In the genomic region with DNA sequence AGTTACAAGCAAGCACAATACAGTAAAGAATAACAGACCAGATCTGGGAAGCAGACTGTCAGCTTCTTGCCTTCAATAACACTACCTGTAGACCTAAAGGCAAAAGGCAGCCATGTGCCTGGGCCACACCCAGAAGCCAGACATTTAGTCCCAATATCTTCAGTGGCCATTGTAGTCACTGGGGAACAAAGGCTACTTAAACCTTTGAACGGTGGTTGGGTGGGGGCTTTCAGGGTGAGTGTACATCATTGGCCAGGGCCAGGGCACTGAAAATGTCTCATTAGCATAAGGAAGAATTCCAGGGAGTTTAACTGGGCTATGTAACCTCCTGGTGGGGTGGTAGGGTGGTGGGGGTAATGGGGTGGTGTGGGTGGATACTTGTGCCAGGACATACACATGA, we compare ENCODE assay signal across 27 mouse cellular contexts. TPM values are rescaled to one million over a fixed set of nuclear protein-coding genes. Genes with fewer than 3 reads are reported as not detected.
DNase-seq lines count a peak whose midpoint lies in the region; TF ChIP-seq lines count a peak whose summit lies in the region.
"Had no signal": no experiment of that assay in that cellular context is flagged by ENCODE, and none has a peak within 500 bp of the region (broad histone marks: within the 10 kb centered on the region; RNA-seq: fewer than 3 reads in every experiment).

No protein-coding gene starts in this region.

- H3K27ac ChIP-seq in ES-E14 (ENCODE audit: insufficient read depth, low read depth, low read length, poor library complexity, severe bottlenecking): 0 out of 2 replicates have a peak overlapping the region, but pooled peaks have one; percentile 8
- H3K27ac ChIP-seq in midbrain, embryonic 10.5 days (replicated peaks): no peak overlapping the region
- H3K27ac ChIP-seq: embryonic facial prominence, embryonic 13.5 days; embryonic facial prominence, embryonic 15.5 days; forebrain, embryonic 10.5 days; forebrain, embryonic 12.5 days; forebrain, embryonic 15.5 days had no signal

- H3K4me3 ChIP-seq in ES-E14 (ENCODE audit: insufficient read depth in 1 of 2, low read depth in 1 of 2, low read length in 2 of 2, poor library complexity in 1 of 2, severe bottlenecking in 1 of 2): no peak overlapping the region
- no peak overlapping the region for H3K4me3 ChIP-seq in midbrain, embryonic 10.5 days
- H3K4me3 ChIP-seq: embryonic facial prominence, embryonic 13.5 days; embryonic facial prominence, embryonic 15.5 days; erythroblast, embryonic 14.5 days; forebrain, embryonic 10.5 days; forebrain, embryonic 12.5 days; forebrain, embryonic 15.5 days had no signal

- 90% methylated on average over 1 of the region's 1 CpGs for WGBS in midbrain, embryonic 10.5 days

- DNase-seq in ES-CJ7 (ENCODE audit: low read depth, low spot score) (peak; percentile 50), ES-E14 (ENCODE audit: low read depth, low spot score) (peak; percentile 28), ZHBTc4 (ENCODE audit: low read depth, low spot score) (peak; percentile 50)
- DNase-seq in midbrain, embryonic 10.5 days (ENCODE audit: low spot score): no peak
- no peak for DNase-seq in testis, postnatal 10 days (ENCODE audit: low spot score)
- DNase-seq: adrenal gland, adult 2 months; adrenal gland, postnatal 10 days; adrenal gland, postnatal 25 days; cerebellum, adult 11 months; cerebellum, adult 18-20 months; cerebellum, adult 8-10 months; cerebellum, adult 9-11 months; cerebellum, postnatal 14 days; cerebellum, postnatal 36 days; embryo, embryonic 11 days; forebrain, postnatal 0 days had no signal

- peaks cover 0 to 5% of the 10 kb centered on the region in 2 experiments; a peak in 2 of 4 replicates for H3K4me1 ChIP-seq in ES-E14 (ENCODE audit: control insufficient read depth in 2 of 2, insufficient read depth in 2 of 2, low read length in 2 of 2, poor library complexity in 1 of 2)
- H3K4me1 ChIP-seq in midbrain, embryonic 10.5 days: no peaks in the 10 kb centered on the region
- H3K4me1 ChIP-seq: embryonic facial prominence, embryonic 13.5 days; embryonic facial prominence, embryonic 15.5 days; forebrain, embryonic 10.5 days; forebrain, embryonic 12.5 days; forebrain, embryonic 15.5 days had no signal

- in situ Hi-C loops in ES-E14 (cut with MboI; ENCODE audit: low sequenced_read_pairs in 2 of 2, unreplicated experiment in 2 of 2): no loop called here

- peaks cover under 1% of the 10 kb centered on the region; the same call in 1 of the 2 replicates for H3K36me3 ChIP-seq in ES-E14 (ENCODE audit: control insufficient read depth, insufficient read depth, low read length, poor library complexity, severe bottlenecking)
- H3K36me3 ChIP-seq in midbrain, embryonic 10.5 days: peaks cover 81% of the 10 kb centered on the region

- H3K27me3 ChIP-seq in midbrain, embryonic 10.5 days (ENCODE audit: low read depth, poor library complexity, severe bottlenecking): no peaks in the 10 kb centered on the region
- H3K27me3 ChIP-seq: embryonic facial prominence, embryonic 13.5 days; embryonic facial prominence, embryonic 15.5 days; forebrain, embryonic 12.5 days; forebrain, embryonic 15.5 days had no signal

- no peak overlapping the region for H3K9ac ChIP-seq in ES-E14 (ENCODE audit: insufficient read depth, low read depth, low read length, poor library complexity, severe bottlenecking)
- H3K9ac ChIP-seq: embryonic facial prominence, embryonic 13.5 days; embryonic facial prominence, embryonic 15.5 days; forebrain, embryonic 12.5 days; forebrain, embryonic 15.5 days; forebrain, postnatal 0 days had no signal

- H3K9me3 ChIP-seq in ES-E14 (ENCODE audit: control insufficient read depth, insufficient read depth, low read depth, low read length): no peaks in the 10 kb centered on the region
- H3K9me3 ChIP-seq in midbrain, embryonic 10.5 days (replicated peaks): no peaks in the 10 kb centered on the region
- H3K9me3 ChIP-seq: embryonic facial prominence, embryonic 13.5 days; embryonic facial prominence, embryonic 15.5 days; forebrain, embryonic 10.5 days; forebrain, embryonic 12.5 days; forebrain, embryonic 15.5 days had no signal

TF ChIP-seq in ES-E14, 5 proteins besides CTCF, POLR2A, EP300 and RAD21:
- TF ChIP-seq MAFK (IDR thresholded peaks at IDR 0.05; ENCODE audit: insufficient read depth, low read depth, low read length) (no peak), ZNF384 (IDR thresholded peaks at IDR 0.05; ENCODE audit: low read depth, low read length) (no peak), CHD2 (IDR thresholded peaks at IDR 0.05; ENCODE audit: low read depth, low read length) (no peak), ZC3H11A (IDR thresholded peaks at IDR 0.05; ENCODE audit: borderline replicate concordance, low read depth, low read length) (no peak), HCFC1 (IDR thresholded peaks at IDR 0.05; ENCODE audit: borderline replicate concordance, insufficient read depth, low read length) (no peak)

RNA-seq across cellular contexts. Expression of gene Pigg, which starts 18.6 kb away (rescaled TPM):
- total RNA-seq in ES-E14 (2012; rRNA removed): 17.8 and 21.8 TPM in 2 replicates
- 6.1 and 7.5 TPM in 2 replicates for polyA plus RNA-seq in midbrain, embryonic 10.5 days (2016; fragmentation: Nextera tagmentation; extraction: Ambion mirVana)

RNA-seq across cellular contexts. Expression of gene Gm42517, which starts 36.7 kb away (rescaled TPM):
- total RNA-seq in ES-E14 (2012; rRNA removed): 0.16 and 0.45 TPM in 2 replicates
- polyA plus RNA-seq in midbrain, embryonic 10.5 days (2016; fragmentation: Nextera tagmentation; extraction: Ambion mirVana): 0.07 TPM in 1 of 2 replicates, not detected in the other
- total RNA-seq: MEL had no signal
- polyA plus RNA-seq: embryonic facial prominence, embryonic 11.5 days; forebrain, embryonic 10.5 days; forebrain, embryonic 12.5 days had no signal

RNA-seq across cellular contexts. Expression of gene Pde6b, which starts 57.1 kb away (rescaled TPM):
- total RNA-seq in ES-E14 (2012; rRNA removed): 0.04 and 0.16 TPM in 2 replicates
- 0.16 and 0.53 TPM in 2 replicates for polyA plus RNA-seq in midbrain, embryonic 10.5 days (2016; fragmentation: Nextera tagmentation; extraction: Ambion mirVana)
- total RNA-seq: adrenal gland, adult 2 months; adrenal gland, postnatal 10 days; adrenal gland, postnatal 25 days; adrenal gland, postnatal 4 days; common myeloid progenitor, adult 5-6 weeks had no signal
- polyA plus RNA-seq: adrenal gland, adult 2 months; brain, embryonic 14.5 days; embryonic facial prominence, embryonic 11.5 days; erythroblast, embryonic 14.5 days; forebrain, embryonic 12.5 days; forebrain, embryonic 15.5 days had no signal

Comparison
In these comparisons a context has a peak if more than half of its experiments do, and no peak if none do; other contexts are left out.
1. DNase-seq: peak in ES-CJ7 (single experiment), ES-E14 (single experiment) and ZHBTc4 (single experiment); none in midbrain, embryonic 10.5 days (single experiment) and testis, postnatal 10 days (single experiment).